ENCODE assay signal across 15 mouse cellular contexts in the genomic region with DNA sequence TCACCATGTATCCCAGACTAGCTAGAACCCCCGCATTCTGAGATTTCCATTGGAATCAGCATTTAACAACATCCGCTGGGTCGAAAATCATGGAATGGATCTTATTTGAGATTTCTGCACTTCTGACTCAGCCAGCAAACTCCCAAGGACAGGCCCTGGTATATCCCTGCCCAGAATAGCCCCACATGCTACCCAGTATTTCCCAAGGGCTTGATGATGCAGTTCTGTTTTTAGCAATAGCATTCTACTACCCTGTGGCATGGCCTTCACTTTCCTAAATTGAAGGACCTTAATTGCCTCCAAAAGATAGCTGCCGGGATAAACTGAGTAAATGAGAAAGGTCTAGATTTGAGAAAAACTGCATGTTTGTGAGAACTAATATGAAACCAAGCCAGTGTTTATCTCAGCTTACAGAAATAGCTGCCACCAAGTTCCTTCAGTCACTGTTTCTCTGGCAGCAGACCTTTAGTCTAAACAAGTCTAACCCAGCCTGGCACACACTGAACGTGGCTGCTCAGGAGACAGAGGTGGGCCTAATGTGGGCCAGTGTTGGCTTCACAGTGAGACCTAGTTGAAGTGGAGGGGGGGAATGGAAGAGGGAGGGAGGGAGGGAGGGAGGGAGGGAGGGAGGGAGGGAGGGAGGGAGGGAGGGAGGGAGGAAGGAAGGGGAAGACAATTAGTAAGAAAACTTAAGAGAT. TPM values are rescaled to one million over a fixed set of nuclear protein-coding genes. Genes with fewer than 3 reads are reported as not detected.
DNase-seq lines count a peak whose midpoint lies in the region; ATAC-seq and TF ChIP-seq lines count a peak whose summit lies in the region.
"Had no signal": no experiment of that assay in that cellular context is flagged by ENCODE, and none has a peak within 500 bp of the region (broad histone marks: within the 10 kb centered on the region; RNA-seq: fewer than 3 reads in every experiment).

No protein-coding gene starts in this region.

- WGBS in lung, embryonic 15.5 days: 72% methylated on average over 5 of the region's 5 CpGs
- WGBS in heart, embryonic 12.5 days: 65% methylated on average over 5 of the region's 5 CpGs
- 49% methylated on average over 5 of the region's 5 CpGs for WGBS in olfactory bulb, adult 2 months

- no peaks in the 10 kb centered on the region for H3K27me3 ChIP-seq in lung, embryonic 15.5 days
- H3K27me3 ChIP-seq in heart, embryonic 12.5 days (replicated peaks): no peaks in the 10 kb centered on the region
- H3K27me3 ChIP-seq: embryonic facial prominence, embryonic 15.5 days; forebrain, embryonic 15.5 days; liver, embryonic 13.5 days; midbrain, embryonic 12.5 days had no signal

- DNase-seq in adrenal gland, adult 2 months: peak; percentile 79
- no peak for DNase-seq in adrenal gland, postnatal 25 days
- DNase-seq in lung, postnatal 25 days (ENCODE audit: low spot score): no peak
- DNase-seq in layer of hippocampus, postnatal 25 days (ENCODE audit: extremely low spot score in 1 of 2, low spot score in 1 of 2): no peak
- DNase-seq: kidney, adult 2 months; liver, embryonic 13.5 days; spleen, adult 18-20 months had no signal

- H3K9ac ChIP-seq in lung, embryonic 15.5 days: no peak overlapping the region
- H3K9ac ChIP-seq in heart, embryonic 12.5 days: no peak overlapping the region
- H3K9ac ChIP-seq: embryonic facial prominence, embryonic 15.5 days; forebrain, embryonic 15.5 days; liver, embryonic 13.5 days; midbrain, embryonic 12.5 days had no signal

- TF ChIP-seq CTCF in olfactory bulb, adult 2 months (IDR thresholded peaks at IDR 0.05; ENCODE audit: insufficient read depth, low read depth, low read length): no peak

- peak overlapping the region; percentile 58 for H3K27ac ChIP-seq in lung, embryonic 15.5 days
- H3K27ac ChIP-seq in heart, embryonic 12.5 days (ENCODE audit: poor library complexity, severe bottlenecking): peak overlapping the region; percentile 69
- H3K27ac ChIP-seq in olfactory bulb, adult 2 months (ENCODE audit: insufficient read depth, low read depth, low read length): peak overlapping the region; percentile 50; the same call in 1 of the 2 replicates
- H3K27ac ChIP-seq: embryonic facial prominence, embryonic 15.5 days; forebrain, embryonic 15.5 days; liver, embryonic 13.5 days; midbrain, embryonic 12.5 days had no signal

- no peak for TF ChIP-seq POLR2A in olfactory bulb, adult 2 months (IDR thresholded peaks at IDR 0.05; ENCODE audit: insufficient read depth, low read depth, low read length)

- no peak overlapping the region for H3K4me2 ChIP-seq in lung, embryonic 15.5 days
- H3K4me2 ChIP-seq in heart, embryonic 12.5 days: no peak overlapping the region
- H3K4me2 ChIP-seq: embryonic facial prominence, embryonic 15.5 days; forebrain, embryonic 15.5 days; liver, embryonic 13.5 days; midbrain, embryonic 12.5 days had no signal

- no peaks in the 10 kb centered on the region for H3K9me3 ChIP-seq in lung, embryonic 15.5 days
- H3K9me3 ChIP-seq in heart, embryonic 12.5 days (replicated peaks): no peaks in the 10 kb centered on the region
- H3K9me3 ChIP-seq: embryonic facial prominence, embryonic 15.5 days; forebrain, embryonic 15.5 days; liver, embryonic 13.5 days; midbrain, embryonic 12.5 days had no signal

- peaks cover 10% of the 10 kb centered on the region; the same call in 1 of the 2 replicates for H3K4me1 ChIP-seq in lung, embryonic 15.5 days
- peaks cover 30% of the 10 kb centered on the region for H3K4me1 ChIP-seq in heart, embryonic 12.5 days (replicated peaks)
- peaks cover 4% of the 10 kb centered on the region for H3K4me1 ChIP-seq in olfactory bulb, adult 2 months (ENCODE audit: control insufficient read depth, insufficient read depth, low read length)
- H3K4me1 ChIP-seq: embryonic facial prominence, embryonic 15.5 days; forebrain, embryonic 15.5 days; midbrain, embryonic 12.5 days had no signal

- no peak overlapping the region for H3K4me3 ChIP-seq in lung, embryonic 15.5 days
- no peak overlapping the region for H3K4me3 ChIP-seq in heart, embryonic 12.5 days
- H3K4me3 ChIP-seq in olfactory bulb, adult 2 months (ENCODE audit: insufficient read depth, low read depth, low read length): no peak overlapping the region
- H3K4me3 ChIP-seq: embryonic facial prominence, embryonic 15.5 days; forebrain, embryonic 15.5 days; liver, embryonic 13.5 days; midbrain, embryonic 12.5 days had no signal

- H3K36me3 ChIP-seq in lung, embryonic 15.5 days: no peaks in the 10 kb centered on the region
- no peaks in the 10 kb centered on the region for H3K36me3 ChIP-seq in heart, embryonic 12.5 days
- H3K36me3 ChIP-seq: embryonic facial prominence, embryonic 15.5 days; liver, embryonic 13.5 days; midbrain, embryonic 12.5 days had no signal

- ATAC-seq in lung, embryonic 15.5 days (ENCODE audit: borderline replicate concordance, extremely low read depth, low FRiP score, low TSS enrichment): no peak
- ATAC-seq in heart, embryonic 12.5 days (ENCODE audit: insufficient number of reproducible peaks, low FRiP score): no peak
- ATAC-seq in erythroid progenitor cell, adult 5-6 weeks (replicated peaks; ENCODE audit: low FRiP score, poor library complexity, severe bottlenecking): no peak
- ATAC-seq: forebrain, embryonic 15.5 days; hindbrain, embryonic 16.5 days had no signal

RNA-seq across cellular contexts. Expression of gene 2510009E07Rik, which starts 58.2 kb away (rescaled TPM):
- total RNA-seq in adrenal gland, adult 2 months (2021): 10 to 100 TPM; 15.2 to 21.1 TPM
- polyA plus RNA-seq in adrenal gland, adult 2 months (2012; rRNA removed): 13.6 and 14.2 TPM in 2 replicates
- total RNA-seq in adrenal gland, postnatal 25 days (2021): 16.2 and 24.8 TPM in 2 replicates
- 21.9 and 23.6 TPM in 2 replicates for polyA plus RNA-seq in lung, embryonic 15.5 days (2015; fragmentation: Nextera tagmentation; extraction: Ambion mirVana)
- 26.7 and 26.8 TPM in 2 replicates for polyA plus RNA-seq in heart, embryonic 12.5 days (2016; fragmentation: Nextera tagmentation; extraction: Ambion mirVana)
- not detected in 2 replicates for polyA plus RNA-seq in olfactory bulb, adult 2 months (2012; ENCODE audit: insufficient read depth, insufficient read length, low replicate concordance, missing spikeins)
- total RNA-seq in erythroid progenitor cell, adult 5-6 weeks (2015; ENCODE audit: low replicate concordance): 0.36 and 1.7 TPM in 2 replicates
- not detected in 2 replicates for total RNA-seq in erythroid progenitor cell, adult 5-6 weeks (2017; ENCODE audit: low replicate concordance)
- 10 to 100 TPM; 39.4 to 43.1 TPM for total RNA-seq in layer of hippocampus, postnatal 25 days (2021)
